Mouse (Mus musculus): ENCODE data around the gene Ccdc32.

Gene Ccdc32

DNA sequence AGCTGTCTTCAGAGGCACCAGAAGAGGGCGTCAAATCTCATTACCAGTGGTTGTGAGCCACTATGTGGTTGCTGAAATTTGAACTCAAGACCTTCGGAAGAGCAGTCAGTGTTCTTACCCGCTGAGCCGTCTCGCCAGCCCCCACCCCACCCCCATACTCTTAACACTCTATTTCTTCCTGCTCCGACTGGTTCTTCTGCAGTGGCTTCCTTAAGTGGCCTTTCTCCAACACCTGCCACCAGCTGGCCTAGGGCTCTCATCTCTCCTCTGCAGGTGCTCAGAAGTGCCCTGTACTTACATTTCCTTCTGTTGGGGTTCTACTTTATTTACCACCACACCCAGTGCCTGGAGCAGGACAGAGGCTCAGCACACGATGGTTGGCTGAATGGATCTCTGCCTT, 14.2 kb downstream of the Ccdc32 start:
- peak in 1 of 2 experiments; percentile 21 for DNase-seq

DNA sequence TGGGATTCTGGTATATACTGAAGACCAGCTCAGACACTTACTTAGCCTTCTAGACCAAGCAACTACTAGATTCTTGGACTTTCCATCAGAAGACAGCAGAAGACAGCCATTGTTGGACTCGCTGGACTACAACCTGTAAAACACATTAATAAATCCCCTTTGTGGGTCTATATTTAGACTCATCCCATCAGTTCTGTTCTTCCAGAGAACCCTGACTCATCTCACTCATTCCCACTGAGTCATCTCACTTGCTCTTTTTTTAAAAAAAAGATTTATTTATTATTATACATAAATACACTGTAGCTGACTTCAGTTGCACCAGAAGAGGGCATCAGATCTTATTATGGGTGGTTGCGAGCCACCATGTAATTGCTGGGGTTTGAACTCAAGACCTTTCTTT, 19.8 kb downstream of the Ccdc32 start:
- DNase-seq, result no peak

DNA sequence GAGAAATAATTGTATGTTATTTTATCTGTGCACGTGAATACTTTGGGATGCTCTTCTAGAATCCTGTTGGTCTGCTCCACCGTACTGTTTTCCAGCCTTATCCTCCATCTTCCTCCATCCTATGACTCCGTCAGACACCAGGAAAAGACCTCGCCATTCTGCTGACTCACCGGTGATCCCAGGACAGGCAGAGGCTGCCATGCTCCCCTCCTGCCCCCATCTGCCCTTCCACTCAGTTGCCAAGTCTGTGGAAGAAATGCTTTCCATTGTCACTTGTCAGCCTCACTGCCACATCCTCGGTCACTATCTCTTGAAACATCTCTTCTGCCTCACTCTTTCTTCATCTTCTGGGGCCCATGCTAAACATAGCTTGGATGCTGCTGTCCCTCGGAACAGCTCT, 22.3 kb downstream of the Ccdc32 start:
- DNase-seq, result no peak

DNA sequence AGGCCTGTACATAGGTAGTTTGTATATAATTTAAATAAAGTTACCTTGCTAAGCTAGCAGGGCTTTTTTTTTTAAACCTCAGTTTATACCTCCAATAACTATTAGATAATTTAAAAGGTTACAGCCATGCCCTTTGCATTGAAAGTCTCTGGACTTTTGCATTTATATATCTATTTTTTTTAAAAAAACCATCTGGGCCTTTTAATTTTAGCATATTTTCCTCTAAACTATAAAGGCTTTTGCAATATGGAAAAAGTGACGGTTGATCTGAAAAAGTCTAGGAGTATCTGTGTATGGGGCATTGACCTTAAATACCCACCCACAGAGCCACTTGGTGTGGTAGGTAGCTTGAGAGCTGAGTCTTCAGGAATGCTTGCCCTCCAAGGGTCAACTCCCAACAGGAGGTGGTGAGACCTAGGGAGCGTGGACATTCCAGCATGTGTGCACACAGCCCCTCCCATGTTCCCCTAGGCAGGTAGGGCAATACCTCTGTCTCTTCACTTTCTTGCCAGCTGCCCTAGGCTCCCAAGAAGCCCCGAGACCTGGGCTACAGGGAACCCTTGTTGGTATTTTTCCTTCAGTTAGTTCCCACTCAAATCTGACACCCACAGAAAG, 30.1 kb downstream of the Ccdc32 start:
- no peak for DNase-seq

DNA sequence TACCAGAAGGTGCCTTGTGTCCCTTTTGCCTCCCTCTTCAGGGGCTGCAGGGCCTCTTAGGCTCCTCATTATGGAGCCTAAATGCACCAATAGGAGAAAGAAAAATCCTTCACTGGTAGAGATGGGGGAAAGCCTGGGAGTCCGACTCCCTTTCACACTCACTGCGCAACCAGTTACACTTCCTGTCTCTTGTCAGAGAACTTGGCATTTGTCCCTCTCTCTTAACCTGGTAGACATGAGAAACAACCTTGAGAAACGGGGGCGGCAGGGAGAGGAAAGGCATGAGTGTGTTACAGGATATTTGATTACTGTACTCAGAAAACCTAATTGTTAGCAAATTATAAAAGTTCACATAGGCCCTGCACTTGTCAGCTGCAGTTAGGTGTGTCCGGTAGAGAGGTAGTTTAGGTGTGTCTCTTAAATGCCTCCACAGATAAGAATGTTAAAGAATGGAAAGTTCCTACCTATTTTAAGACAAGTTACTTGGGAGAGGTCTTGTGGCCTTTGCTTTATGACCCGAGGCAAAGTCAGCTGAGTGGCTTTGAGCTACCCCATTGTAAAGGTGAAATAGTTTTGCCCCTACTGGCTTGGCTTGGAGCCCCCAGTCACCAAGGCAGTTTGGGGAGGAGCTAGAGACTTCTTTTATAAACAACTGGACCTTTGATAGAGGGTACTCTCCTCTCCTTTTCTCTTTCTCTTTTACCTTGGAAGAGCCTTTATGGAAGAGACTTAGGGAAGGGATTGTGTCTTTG, 30.9 kb downstream of the Ccdc32 start:
- DNase-seq, result no peak

DNA sequence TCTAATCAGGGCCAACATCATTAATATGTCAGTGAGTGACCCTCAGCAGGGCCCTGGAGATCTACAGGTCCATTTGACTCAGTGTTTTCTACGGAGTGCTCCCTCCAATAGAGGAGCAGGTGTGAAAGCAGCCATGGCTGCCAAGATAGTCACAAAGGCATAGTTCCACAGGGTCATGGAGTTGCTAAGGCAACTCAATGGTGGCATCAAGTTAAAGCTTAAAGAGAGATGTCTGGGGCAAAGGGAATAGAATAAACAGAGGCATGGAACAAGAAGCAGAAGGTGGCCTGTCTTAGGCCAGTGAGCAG, 32.4 kb downstream of the Ccdc32 start:
- no peak for DNase-seq

DNA sequence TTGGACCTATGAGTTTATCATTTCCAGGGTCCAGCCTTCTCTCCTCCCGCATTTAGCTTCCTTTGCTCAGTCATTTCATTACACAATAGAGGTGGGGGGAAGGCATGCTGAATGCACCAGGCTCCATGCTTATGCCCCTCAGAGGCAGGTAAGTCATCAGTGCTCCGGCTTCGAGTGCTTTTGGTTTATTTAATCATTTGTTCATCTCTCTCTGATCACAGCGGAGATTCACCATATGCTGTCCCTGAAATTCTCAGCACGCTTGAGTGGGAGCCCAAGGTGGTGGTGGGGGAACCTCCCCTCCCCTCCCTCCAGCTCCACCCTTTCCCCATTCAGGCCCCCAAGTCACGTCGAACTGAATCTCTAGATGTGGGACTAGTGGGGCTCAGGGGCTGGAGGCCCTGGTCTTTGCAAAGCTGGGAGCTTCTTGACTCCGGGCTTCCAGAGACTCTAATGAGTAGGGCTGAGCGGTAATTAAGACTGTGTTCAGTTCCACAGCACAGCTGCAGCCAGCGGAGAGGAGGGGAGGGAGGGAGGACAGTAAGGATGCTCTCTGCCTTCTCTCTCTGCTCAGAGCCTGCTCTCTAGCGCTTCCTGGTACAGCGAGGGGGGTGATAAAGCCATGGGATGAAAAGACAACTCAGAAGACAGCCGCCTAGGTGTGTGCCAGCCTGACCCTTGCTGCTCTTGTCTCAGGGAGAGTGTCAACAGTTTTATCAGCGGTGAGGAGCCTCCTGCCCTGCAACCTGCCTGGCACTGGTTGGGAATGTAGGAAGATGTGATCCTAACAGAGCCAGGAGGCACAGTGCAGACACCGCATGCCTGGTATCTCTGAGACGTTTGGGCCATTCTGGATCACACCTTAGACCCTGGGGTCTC, 33.0 kb downstream of the Ccdc32 start:
- DNase-seq, result no peak

DNA sequence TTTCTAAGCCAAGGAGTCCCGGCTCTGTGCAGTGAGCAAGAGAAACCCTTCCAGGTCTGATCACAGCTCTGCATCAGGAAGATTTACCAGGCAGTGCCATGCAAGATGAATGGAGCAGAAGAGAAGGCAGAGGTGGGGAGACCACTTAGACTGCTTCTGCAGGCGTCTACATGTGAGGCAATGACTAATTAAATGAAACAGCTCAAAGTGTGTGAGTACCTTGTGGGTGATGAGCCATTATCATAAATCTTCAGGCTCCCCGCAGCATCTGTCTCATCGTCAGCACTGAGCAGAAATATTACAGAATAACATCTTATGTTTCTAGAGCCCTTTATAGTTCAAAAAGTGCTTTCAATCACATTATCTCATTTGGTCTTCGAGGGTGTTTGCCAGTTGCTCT, 33.7 kb downstream of the Ccdc32 start:
- DNase-seq, result no peak

DNA sequence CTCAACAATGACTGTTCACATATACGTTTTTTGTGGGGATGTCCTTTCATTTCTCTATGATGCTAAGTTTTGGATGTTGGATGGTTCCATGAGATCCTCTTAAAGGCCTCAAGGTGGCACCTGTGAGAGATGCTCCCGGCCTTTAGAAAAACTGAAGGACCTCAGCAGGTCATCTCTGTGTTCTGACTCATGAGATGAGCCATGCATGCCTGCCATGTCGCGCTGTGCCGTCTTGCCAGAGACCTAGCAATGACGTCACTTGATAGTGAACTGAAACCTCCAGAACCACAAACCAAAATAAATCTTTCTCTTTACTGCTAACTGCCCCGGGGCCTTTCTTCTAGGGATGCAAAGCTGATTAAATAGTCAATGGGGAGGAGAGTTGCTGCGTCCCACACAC, 45.4 kb downstream of the Ccdc32 start:
- no peak for DNase-seq

DNA sequence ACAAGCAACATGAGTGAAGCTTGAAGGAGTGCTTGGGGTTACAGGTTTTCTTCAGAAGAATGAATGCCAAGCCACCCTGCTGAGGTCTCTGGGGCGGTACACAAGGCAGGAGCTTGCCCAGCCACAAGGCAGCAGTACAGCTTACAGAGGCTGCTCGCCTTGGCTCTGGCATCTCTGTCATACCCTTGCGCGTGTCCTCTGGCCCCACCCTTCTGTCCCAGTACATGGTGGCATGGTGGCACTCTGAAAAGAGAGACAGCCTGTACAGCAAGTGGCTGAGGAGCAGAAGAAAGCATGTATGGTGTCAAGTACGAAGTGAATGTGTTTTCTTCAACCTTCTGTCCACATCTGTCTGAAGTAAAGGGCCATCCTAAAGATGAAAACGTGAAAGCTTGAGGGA, 48.4 kb downstream of the Ccdc32 start:
- no peak for DNase-seq

DNA sequence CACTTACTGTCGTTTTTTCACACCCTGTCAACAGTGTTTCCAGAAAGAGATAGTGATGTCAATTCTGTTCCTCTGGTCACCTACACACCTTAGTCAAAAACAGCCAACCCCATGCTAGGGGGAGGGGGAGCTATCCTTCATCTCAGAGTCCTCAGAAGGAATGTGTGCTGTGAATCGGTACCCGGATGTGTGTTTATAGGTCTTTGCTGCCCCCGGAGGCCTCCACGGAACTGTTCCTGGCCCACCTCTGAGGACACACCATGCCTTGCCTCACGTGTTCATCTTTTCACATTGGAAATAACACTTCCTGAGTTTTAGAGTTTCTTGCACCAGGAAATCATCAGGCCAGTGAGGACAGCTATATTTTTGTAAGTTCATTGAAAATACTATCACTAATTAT, 51.1 kb downstream of the Ccdc32 start:
- DNase-seq, result peak; percentile 12 to 22

DNA sequence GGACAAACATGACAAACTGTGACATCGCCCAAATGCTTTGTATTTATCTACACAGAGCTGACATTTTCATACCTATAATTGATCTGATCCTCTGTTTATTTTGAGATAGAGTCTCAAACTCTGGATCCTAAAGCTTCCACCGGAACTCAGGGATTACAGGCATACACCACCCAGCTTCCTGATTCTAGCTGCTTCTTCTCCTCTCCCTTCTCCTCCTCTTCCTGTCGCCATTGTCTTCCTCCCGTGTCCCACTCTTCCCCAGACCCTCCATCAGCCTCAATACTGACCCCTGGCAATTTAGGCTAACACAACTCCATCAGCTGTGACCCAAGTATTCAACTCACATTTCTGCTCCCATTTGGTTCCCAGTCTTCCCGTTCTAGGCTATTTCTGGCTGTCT, 52.3 kb downstream of the Ccdc32 start:
- no peak for DNase-seq

DNA sequence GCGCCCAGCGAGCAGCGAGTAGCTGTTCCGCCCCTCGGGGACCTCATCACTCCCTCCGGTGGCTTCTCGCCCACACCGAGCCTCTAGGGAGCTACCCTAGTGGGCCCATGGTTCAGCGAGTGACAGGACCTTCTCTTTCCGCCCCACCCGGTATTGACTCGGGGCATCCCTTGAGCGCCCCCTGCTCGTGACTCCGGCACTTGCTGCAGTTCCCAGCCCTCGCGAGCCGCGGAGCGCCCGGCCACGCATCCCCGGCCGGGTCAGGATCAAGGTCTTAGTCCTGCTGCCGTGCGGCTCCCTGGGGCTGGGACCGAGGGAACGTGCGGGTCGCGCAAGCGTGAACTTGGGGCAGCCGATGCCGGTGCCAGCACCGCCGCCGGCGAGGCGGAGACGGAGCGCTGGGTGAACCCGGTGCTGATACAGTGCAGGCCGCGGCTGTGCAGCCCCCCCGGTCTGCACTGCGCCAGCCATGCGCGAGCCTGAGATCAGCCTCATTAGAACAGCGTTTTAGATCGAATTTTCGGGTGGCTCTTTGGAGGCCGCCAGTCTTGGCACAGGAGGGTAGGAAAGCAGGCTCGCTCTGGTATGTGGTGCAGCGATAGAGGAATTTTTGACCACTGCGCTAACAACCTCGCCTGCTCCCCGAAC, 52.8 kb downstream of the Ccdc32 start:
- DNase-seq, result peak; percentile 89 to 92

DNA sequence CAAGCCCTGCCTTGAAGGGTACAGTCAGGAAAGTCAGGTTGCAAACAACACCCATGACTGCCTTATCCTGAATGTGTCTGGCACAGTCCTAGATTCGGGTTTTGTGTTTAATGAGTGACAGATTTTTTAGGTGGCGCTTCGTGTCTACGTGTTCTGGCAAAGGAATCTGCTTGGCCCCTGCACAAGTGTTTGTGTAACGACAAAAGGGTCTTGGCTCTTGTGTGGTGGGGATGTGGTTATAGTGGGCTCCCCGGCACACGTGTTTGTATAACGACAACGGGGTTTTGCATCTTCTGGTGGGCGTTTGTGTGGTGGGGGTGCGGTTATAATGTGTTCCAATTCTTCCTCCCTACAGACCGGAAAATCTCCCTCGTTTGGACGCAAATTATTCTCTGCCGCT, 53.3 kb downstream of the Ccdc32 start:
- DNase-seq, result no peak

DNA sequence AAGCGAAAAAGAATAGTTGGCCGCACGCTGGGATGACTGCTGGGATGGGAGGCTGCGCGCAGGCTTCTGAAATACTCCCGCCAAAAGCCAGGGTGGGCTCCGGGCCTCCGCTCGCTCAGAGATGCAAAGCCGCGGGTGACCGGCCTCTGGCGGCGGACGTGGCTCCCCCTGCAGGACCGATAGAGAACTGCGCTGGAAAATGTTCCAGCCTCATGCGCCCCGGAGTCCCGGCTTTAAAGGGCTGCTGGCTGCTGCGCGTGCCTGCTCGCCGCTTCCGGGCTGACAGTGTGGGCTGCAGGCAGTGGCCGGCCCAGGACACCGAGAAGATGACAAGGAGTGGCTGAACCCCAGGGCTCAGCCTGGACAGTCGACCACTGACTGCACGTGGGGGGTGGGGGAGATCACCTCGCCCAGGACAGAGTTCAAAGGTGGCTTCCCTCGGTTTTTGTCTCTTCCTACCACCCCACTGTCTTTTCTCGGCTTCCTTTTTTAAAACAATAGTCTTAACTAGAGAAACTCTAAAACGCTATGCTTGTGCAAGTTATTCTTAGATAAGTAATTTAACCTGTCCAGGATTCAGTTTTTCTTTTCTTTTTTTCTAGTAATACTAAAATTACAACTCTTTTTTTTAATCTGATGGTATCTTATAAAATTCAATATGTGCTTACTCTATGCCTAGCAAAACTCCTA, 56.4 kb downstream of the Ccdc32 start:
- peak; percentile 85 to 86 for DNase-seq

DNA sequence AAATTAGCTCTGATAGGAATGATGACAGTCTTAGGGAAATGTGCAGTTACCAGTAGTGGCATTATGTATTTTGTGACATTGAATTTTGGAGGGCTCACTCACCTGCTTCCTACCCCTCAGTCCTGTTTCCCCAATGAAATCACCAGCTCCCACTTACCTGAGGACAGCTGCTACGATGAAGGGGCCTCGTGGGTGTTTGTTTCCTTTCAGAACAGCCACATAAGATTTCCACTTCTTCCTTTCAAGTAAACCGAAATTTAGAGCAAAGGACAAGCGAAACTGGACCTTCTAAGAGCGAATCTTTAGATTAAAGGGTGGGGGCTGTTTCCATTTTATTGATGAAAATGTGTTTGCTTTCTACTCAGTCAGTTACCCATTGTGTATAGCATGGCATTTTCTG, 57.1 kb downstream of the Ccdc32 start:
- DNase-seq, result no peak

DNA sequence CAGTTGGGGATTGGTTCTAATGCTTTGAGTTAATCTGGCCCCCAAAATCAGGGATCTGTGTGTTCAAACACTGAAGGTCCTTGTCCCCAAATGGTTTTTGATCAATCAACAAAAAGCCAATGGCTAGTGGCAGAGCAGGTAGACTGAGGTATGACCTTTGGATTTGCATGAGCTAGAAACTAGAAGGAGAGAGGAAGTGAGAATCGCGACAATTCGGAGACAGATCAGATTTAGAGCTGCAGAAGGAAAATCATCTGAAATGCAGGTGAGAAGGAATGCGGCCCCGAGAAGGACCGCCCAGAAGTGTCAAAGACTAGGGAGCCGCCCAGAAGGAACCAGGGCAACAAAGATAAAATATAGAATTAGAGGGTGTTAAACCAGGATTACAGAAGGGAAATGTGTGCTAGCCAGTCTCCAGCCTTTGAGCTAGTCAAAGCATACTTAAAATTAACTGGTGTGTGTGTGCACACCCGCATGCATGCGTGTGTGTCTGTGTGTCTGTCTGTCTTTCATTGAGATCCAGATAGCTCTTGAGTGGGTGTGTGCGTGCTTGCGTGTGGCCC, 59.5 kb downstream of the Ccdc32 start:
- no peak for DNase-seq
